Mouse (Mus musculus) brain, embryonic 14.5 days (tissue): ENCODE measurements around the gene Lin7a. TPM values are rescaled to one million over a fixed set of nuclear protein-coding genes. Genes with fewer than 3 reads are reported as not detected.

Experiments used
- DNase-seq: peaks from one replicate; pipeline ENCODE4 v3.0.0-alpha.2; 2011; ENCODE audit warnings: low read depth
- CTCF ChIP-seq: fragments of 200-500 bp; IDR thresholded peaks from 2 replicates; pipeline ENCODE4 v1.5.1; 2012; ENCODE audit warnings: inconsistent platforms, mild to moderate bottlenecking, moderate library complexity, borderline replicate concordance; ENCODE audit not compliant: insufficient read depth, insufficient read length; ENCODE audit errors: extremely low read depth
- POLR2A ChIP-seq: fragments of 200-500 bp; IDR thresholded peaks from 2 replicates; pipeline ENCODE4 v1.6.1; 2012; ENCODE audit warnings: mild to moderate bottlenecking, inconsistent platforms, borderline replicate concordance; ENCODE audit not compliant: poor library complexity, insufficient read depth, insufficient read length, severe bottlenecking; ENCODE audit errors: extremely low read depth
- polyA plus RNA-seq: library from polyadenylated mRNA; depleted of rRNA; stranded (reverse); fragments of >200 nt; gene quantifications from 2 replicates; pipeline ENCODE4 v1.2.3, GENCODE M21; 2012

Lin7a gene
- polyA plus RNA-seq, 1 experiment: 14.2 TPM

DNA sequence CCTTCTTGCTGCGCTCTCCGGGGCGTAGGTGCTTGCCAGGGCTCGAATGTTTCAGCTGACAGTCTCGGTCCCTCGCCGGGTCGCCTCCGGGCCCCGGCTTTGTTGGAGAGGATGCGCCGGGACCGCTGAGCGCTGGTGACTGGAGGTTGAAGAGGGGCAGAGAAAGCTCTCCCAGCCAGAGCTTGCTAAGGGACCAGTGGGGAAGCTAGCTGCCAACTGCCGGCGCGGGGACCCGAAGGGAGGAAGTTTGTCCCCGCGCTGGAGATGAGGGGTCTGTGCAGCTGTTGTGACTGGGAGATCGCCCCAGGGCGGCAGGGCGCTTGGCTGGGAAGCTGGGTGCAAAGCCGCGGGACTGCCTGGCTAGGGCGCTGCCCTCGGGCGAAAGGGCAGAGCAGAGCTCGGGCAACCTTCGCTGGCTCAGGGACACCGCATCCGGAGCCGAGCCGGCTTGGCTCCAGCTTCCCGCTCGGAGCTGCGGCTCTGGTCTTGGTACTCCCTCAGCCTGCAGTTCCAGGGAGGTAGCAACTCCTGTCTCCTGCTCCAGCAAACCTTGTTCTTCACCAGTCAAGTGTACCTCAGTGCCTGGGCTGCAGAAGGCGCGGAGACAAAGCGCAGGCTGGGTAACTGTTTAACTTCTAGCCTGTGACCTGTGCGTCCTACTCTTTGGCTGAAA, 781 bp downstream of the Lin7a start:
- DNase-seq: peak; percentile 71
- TF ChIP-seq POLR2A: no peak
- TF ChIP-seq CTCF: no peak

GRCm38 (mm10) chr10:107272804-107273145, 1.3 kb downstream of the Lin7a start:
- peak; percentile 59 for DNase-seq
- TF ChIP-seq POLR2A: no peak
- TF ChIP-seq CTCF: no peak

DNA sequence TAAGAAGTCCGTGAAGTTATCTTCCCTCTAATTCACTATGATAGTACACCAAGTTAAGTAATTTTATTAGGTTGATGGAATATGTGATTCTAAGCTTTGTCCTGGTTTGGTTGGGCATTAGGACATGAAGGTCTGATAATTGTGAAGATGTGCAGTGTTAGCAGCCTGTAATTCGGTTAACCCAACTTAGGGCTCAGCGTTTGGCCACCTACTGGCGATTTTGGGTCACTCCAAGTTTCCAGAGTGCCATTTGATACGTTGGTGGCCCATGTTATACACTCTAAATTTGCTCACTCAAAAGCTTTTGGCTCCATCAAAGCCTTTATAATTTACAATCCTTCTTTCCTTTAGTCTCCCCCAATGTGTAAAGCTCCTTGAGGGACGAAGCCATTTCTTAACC, 2.4 kb downstream of the Lin7a start:
- no peak for TF ChIP-seq POLR2A
- TF ChIP-seq CTCF: peak; percentile 46; the same call in 1 of the 2 replicates
- DNase-seq: peak; percentile 22

DNA sequence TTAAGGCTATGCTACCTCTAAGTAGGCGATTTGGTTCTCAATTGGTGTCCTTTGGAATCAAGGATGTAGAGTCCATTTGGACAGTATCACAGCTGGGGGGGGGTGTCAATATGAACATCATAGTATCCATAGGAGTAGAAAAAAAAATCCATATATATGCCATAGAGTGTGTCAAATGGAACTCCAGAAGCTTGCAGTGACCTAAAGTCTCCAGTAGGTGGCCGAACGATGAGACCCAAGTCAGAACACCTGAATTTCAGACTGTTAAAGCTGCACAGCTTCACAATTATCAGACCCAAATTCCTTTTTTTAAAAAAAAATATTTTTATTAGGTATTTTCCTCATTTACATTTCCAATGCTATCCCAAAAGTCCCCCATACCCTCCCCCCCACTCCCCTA, 3.3 kb downstream of the Lin7a start:
- DNase-seq: peak; percentile 41
- TF ChIP-seq CTCF (peak; percentile 51; the same call in 1 of the 2 replicates), POLR2A (no peak)

GRCm38 (mm10) chr10:107276647-107277046, 5.2 kb downstream of the Lin7a start:
- no peak for DNase-seq
- TF ChIP-seq CTCF (no peak), POLR2A (no peak)

DNA sequence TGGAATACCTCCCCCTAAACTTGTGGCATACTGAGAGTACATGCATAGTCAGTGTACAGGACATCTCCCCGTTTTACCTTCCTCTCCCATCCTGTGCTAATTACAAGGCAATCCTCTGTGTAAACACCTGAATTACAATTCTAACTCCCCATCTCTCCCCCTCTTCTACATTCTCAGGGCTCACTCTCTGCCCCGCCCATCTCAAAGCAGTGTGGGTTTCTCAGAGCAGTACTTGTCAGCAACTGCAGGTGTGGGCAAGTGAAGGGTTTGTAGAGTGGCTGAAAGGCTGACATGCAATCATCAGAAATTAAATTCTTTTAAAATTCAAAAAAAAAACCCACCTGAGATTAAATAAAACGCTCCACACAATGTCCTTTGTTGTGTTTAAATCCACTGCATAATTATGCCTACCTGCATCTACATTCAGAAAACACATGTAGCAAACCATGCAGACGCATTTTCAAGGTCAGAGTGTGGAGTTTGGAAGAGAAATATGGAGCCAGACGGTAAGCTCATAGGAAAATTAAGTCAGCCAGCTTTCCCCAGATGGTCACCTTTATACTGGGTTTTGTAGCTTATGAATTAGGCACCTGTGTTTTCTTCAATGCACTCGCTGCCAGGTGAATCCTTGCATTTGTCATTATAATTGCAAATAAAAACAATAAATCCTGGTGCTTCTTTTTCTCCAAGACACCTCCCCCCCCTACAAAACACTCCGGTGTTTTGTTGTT, 22.6 kb downstream of the Lin7a start:
- DNase-seq: no peak
- no peak for TF ChIP-seq CTCF
- no peak for TF ChIP-seq POLR2A

DNA sequence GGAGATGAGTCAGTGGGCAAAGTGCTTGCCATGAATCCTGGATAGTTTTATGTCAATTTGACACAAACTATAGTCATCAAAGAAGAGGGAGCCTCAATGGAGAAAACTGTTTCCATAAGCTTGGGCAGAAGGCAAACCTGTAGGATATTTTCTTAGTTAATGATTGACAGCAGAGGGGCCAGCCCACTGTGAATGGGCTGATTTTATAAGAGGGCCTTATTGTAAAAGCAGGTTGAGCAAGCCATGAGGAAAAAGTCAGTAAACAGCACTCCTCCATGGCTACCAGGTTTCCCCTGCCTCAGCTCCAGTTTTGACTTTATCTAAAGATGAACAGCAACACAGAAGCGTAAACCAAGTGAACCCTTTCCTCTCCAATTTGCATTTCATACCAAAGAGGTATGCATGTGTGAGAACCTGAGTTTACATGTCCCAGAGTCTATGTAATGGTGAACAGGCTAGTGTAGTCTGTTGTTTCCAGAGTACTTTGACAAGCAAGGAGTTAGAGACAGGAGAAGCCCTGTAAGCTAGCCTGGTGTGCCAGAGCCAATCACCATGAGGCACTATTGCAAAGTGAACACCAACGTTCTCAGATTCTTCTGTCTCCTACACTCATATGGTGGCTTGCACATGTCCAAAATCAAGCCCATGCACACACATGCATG, 29.2 kb downstream of the Lin7a start:
- TF ChIP-seq CTCF: no peak
- no peak for TF ChIP-seq POLR2A
- DNase-seq: no peak

DNA sequence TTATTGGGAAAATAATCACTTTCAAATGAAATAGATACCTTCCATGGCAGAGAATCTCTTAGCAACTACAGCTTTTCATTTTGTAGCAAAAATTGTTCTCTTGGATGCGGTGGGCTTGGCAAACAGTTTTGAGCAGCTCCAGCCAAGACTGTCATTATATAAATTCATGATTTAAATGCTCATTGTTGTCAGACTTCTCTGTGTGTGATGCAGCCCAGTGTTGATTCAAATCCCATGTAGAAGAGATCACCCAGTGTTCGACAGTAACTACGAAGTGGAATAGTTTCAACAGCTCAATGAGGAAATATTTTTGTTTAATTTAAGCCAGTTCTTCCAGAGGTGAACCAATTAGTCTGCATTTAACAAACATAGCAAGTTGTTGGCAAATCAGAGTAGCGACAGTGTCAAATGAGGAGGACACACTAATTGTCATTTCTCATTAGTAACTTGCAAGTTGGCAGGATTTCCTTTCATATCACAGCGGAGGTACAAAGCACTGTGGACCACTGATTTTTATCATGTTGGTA, 39.5 kb downstream of the Lin7a start:
- peak; percentile 21 for DNase-seq
- TF ChIP-seq POLR2A: no peak
- no peak for TF ChIP-seq CTCF

DNA sequence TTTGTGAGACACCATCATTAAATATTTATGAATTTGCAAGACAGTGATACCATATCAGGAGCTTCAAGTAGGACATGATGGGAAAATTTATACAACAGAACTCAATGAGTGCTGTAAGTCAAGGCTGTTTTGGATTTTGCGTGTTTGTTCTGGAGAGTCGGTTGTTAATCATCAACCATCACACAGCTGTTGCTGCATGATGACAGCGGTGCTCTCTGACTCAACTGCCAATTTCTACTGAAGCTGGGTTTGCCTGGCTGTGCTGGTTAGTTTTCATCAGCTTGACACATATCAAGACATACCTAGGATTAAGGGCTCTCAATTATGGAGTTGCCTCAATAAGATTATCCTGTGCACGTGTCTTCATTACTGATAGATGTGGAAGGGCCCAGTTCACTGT, 41.1 kb downstream of the Lin7a start:
- DNase-seq: no peak
- TF ChIP-seq POLR2A (no peak), CTCF (no peak)

GRCm38 (mm10) chr10:107313395-107313794, 41.9 kb downstream of the Lin7a start:
- no peak for TF ChIP-seq POLR2A
- TF ChIP-seq CTCF: no peak
- DNase-seq: no peak

GRCm38 (mm10) chr10:107315251-107315650, 43.8 kb downstream of the Lin7a start:
- DNase-seq: no peak
- TF ChIP-seq POLR2A: no peak
- TF ChIP-seq CTCF: no peak
